Mouse (Mus musculus) thymus, postnatal 36 days (tissue): ENCODE measurements at regions not wholly inside any gene's neighbourhood (a gene's known extent, or its start where the extent isn't known, plus 50 kb on each side); places are given as distances from the start of the nearest gene placed in this dataset.

Experiments
- DNase-seq, 2 experiments: peaks; one replicate each; pipeline ENCODE4 v3.0.0; 2022; ENCODE audit warnings: mixed read lengths in 2 of 2

DNA sequence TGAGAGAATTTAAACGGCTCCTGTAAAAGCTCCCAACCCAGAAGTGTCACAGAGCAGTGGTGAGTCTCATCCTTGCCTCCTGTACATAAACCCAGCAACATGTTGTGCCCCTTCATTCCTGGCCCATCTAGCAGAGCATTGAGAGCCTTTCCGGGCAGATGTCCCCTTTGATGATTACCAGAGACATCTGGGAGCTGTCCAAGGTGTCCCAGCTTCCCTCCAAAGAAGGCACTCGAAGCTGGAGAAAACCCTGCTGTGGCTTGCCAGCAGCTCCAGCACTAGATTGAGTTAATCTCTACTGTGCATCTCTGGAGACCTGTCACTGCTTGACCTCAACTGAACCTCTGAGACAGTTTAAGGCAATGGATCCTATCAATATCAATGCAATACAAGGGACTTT lies 86.4 kb upstream of the Mycn start:
- DNase-seq: no peak

DNA sequence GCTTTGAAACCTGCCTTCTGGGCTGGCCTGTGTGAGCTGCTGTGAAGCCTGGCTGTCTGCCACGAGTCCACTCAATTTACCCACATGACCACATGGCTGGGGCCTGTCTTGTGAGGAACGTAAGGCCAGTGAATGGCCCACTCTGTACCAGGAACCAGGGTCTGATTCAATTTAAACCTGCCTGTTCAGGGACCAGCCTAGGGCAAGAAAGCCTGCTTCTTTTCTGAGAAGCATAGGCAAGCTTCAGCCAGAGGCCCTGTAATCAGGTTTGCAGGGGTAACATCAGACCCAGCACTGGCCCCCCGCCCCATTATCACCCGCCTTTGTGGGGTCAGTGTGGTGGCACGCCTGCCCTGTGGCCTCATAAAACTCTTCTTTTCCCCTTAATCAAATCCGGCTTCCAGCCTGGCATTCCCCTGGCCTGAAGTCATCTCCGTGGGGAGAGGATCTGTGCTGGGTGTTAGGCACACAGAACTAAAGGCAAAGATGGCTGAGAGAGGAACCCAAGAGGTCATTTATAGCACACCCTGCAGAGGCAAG lies 84.4 kb upstream of the Mycn start:
- DNase-seq: no peak

DNA sequence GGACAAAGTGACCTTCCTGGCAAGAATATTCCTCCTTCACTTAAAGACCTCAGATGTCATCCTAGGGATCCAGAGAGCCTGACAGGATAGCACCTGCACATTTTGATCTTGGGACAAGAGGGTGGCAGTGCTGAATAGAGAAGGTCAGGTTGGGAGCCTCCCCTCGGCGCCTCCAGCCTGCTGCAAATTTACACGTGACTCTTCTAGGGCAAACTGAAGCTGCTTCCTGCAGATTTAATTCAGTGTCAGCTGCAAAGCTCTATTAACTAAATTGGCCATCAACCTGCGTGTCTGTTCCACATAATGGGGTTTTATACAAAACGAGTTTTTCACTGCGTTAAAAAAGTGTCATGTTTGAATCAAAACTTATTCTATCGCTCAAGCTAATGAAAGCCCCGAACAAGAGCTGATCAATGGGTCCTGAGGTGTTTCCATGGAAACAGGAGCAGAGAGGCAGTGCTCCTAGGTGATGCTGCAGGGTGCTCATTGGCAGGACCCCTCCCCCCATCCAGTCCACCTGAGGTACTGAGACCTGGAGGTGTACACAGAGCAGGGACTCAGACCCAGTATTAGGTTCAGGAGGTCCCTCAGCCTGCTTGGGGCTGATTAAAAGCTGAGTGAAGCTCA lies 82.6 kb upstream of the Mycn start:
- DNase-seq: no peak

DNA sequence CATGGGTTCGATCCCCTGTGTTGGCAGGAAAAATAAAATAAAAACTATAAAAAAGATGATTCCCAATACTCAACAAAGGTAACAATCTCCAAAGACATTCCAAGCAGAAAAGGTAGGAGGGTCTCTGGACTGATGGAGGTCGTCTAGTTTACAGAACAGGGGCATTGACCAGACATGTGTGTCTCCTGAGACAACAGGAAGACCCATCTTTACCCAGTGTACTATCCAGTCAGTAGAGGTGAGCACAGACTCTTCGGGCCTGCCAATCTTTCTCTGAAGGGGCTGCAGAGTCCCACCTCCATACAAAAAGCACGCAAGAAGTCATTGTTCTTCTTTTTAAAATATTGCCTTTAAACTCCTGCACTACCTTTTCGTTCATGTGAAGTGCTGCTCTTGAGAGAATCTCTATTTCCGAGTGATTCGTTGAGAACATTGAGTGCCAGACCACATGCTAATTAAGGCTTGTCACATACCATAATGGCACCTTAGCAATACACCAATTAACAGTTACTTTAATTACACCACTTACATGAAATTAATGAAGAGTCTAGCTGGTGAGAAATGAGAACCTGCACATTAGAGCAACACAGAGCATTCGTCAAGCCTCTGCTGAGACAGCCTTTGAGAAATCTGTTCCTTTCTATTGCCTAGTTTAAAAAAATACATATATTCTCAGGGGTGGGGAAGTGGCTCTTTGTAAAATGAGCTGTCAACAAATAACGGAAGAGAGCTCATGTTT lies 69.5 kb upstream of the Mycn start:
- no peak for DNase-seq

DNA sequence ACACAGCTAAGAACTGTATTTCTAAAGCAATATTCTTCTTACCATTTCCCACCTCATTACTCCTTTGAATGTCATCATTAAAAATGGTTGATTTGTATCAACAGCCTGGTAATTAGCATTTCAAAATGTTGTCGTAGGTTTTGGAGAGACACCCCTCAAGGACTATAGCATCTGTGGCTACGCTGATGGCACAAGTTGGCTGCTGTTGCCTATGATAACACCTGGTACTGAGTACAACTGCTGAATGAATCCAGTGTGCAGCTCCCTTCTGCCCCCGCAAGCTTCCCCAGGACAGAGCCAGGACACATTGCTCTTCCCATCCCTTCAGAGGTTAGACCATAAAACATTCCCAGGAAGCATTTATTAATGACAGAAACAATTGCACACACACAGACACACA lies 68.7 kb upstream of the Mycn start:
- DNase-seq: no peak

DNA sequence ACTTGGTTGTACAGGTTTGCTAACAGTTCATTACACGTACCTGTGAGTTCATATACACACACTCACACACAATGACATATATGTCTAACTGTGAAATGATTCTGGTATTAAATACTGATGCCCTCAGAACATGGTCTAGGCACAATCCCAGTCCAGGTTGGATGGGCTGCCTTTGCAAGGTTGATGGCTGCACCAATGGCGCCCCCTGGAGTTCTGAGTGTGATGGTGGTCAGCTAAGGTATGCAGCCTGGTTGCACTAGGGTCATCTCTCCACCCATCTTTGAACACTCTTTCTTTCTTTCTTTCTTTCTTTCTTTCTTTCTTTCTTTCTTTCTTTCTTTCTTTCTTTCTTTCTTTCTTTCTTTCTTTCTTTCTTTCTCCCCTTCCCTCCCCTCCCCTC lies 67.8 kb upstream of the Mycn start:
- peak; percentile 7 to 10 for DNase-seq

DNA sequence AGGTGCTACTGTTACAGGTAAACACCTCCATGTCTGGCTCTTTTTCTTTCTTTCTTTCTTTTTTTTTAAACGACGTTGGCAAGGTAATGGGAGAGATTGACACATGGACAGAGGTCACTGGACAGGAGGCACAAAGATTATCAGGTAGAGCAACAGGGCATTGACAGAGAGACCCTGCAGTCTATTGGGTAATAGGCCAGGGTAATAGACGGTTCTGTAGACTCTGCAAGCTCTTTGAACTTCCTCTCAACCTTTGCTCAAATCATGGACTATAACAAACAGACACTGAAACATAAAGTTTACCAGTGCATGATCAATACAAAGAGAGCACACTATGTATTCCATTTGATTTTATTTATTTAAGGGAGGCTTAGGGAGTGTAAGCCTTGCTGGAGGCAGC lies 61.0 kb upstream of the Mycn start:
- DNase-seq: no peak

DNA sequence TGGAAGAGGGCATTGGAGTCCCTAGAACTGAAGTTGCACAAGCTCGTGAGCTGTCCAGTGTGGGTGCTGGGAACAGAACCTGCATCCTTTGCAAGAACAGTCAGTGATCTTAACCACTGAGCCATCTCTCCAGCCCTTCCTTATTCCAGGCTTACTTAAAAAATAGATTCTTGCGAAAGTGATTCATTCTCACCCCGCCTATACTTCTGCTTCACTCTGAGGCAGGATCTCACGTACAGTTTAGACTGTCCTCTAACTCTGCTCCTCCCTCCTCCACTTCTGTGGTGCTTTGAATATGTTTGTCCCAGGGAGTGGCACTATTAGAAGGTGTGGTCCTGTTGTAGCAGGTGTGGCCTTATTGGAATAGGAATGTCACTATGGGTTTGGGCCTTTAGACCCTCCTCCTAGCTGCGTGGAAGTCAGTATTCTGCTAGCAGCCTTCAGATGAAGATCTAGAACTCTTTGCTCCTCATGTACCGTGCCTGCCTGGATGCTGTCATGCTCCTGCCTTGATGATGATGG lies 60.4 kb upstream of the Mycn start:
- no peak for DNase-seq

DNA sequence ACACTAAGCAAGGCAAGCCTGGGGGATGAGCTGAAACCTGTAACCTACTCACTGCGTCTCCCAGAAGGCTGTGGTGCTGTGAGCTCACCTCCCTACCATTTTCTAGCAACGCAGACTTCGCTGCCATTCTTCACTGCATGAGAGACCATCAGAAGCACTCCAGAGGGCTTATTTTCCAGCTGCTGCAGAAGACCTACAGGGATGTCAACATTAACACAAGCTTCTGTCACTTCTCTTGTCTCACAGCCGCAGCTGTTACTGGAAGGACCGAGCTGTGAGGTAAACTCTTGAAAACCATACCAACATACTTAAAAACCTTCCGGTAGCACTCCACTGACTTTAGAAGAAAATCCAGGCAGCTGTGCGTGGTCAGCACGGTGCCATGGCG lies 54.3 kb upstream of the Mycn start:
- no peak for DNase-seq

DNA sequence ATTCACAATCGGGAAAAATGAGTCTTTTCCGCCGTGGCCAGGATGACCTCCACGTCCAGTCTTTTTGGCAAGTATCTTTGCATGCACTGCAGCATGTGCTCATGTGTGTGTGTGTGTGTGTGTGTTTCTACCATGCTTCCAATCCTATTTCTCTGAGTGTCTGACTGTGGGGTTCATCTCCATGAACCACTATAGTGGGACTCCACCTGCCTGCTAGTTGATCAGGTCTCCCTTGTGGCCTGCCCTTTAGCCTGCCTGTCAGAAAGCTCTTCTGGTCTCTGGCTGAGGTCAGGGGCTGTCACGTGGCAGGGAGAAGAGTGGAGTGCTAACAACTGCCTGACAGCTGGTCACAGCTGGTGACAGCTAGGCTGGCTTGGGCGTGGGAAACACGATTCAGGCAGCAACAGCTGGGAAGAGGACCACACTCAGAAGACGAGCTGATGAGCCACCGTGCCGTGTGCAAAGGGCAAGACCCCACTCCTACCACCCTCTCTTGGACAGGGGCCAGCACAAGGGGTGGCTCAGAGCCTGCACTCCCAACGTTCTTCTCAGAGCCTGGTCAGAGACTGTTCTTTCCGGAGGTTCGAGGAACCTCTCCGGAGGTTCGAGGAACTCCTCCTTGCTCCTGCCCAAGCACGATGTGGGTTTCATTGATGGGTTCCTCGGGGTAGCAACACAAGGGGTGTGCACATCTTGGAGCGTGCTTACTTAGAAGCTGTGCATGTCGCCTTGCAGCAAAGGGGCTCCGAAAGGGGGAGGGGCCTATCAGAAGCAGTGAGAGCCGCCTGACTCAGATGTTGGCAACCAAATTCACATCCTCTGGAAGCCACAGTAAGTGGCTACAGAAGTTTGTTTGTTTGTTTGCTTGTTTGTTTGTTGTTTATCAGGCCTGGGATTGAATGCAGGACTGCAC lies 53.6 kb upstream of the Mycn start:
- no peak for DNase-seq

DNA sequence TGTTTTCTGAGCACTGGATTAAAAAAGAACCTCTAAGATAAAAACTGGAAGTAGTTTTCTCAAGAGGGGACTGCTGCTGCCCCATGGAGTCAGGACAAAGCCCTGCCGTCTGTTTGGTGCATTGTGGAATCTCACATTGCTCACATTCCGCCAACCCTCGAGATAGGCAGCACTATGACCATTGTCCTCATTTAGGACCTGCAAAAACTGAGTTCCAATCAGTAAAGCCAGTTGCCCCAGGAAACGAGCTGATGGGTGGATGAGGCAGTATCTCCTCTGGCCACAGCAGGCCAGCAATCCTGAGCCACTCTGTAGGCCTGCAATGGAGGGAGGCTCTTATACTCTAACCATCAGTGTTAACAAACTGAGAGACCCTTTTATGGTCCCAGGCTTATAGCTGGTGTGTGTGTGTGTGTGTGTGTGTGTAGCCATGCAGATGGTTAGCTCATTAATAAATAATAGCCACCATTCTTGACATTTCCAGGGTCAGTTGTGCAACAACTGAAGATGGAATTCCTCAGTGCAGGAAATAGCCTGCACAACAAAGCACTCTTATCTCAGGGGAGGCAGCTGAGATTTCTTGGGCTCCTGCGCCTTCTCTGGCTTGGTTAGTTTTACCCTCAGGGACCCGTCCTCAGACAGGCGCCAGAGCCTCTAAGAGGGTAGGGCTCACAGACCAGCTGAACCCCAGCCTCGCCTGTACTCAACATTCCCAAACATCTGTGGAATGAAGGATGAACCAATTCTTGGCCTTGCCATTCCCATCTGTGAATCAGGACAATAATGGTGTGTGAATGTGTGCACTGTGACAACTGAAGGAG lies 52.4 kb upstream of the Mycn start:
- DNase-seq: no peak
